Mouse (Mus musculus) testis, adult 2 months (tissue): ENCODE data around the gene Timm17b. TPM values are rescaled to one million over a fixed set of nuclear protein-coding genes. Genes with fewer than 3 reads are reported as not detected.
A peak's percentile ranks its signal among the peaks of the same experiment; 100 is the strongest.

ENCODE experiments used
- H3K27ac ChIP-seq: fragments of 200-500 bp; 2 replicates; pipeline ENCODE4 v1.5.1; 2012; ENCODE audit warnings: low read depth, low read length; ENCODE audit not compliant: control insufficient read depth, insufficient read depth
- H3K27me3 ChIP-seq: fragments of 200-500 bp; 2 replicates; pipeline ENCODE4 v1.6.1; 2012; ENCODE audit warnings: mild to moderate bottlenecking, low read length, moderate library complexity; ENCODE audit not compliant: control insufficient read depth, insufficient read depth
- H3K36me3 ChIP-seq: fragments of 200-500 bp; 2 replicates; pipeline ENCODE4 v1.6.1; 2012; ENCODE audit warnings: mild to moderate bottlenecking, low read length; ENCODE audit not compliant: control insufficient read depth, insufficient read depth
- H3K4me1 ChIP-seq: fragments of 200-500 bp; 2 replicates; pipeline ENCODE4 v1.6.1; 2012; ENCODE audit warnings: low read length; ENCODE audit not compliant: control insufficient read depth, insufficient read depth
- H3K4me3 ChIP-seq: fragments of 200-500 bp; 2 replicates; pipeline ENCODE4 v1.5.1; 2012; ENCODE audit warnings: low read depth, mild to moderate bottlenecking, low read length, moderate library complexity, mixed read lengths; ENCODE audit not compliant: control insufficient read depth
- CTCF ChIP-seq: fragments of 200-500 bp; IDR thresholded peaks from 2 replicates; pipeline ENCODE4 v1.5.1; 2012; ENCODE audit warnings: low read depth, mild to moderate bottlenecking, inconsistent platforms, low read length, moderate library complexity; ENCODE audit not compliant: control insufficient read depth, insufficient read depth, insufficient replicate concordance
- POLR2A ChIP-seq: fragments of 200-500 bp; IDR thresholded peaks from 2 replicates; pipeline ENCODE4 v1.6.1; 2012; ENCODE audit warnings: low read depth, mild to moderate bottlenecking, inconsistent platforms, low read length, moderate library complexity; ENCODE audit not compliant: control insufficient read depth
- polyA plus RNA-seq: library from polyadenylated mRNA; depleted of rRNA; stranded (reverse); fragments of >200 nt; gene quantifications from 2 replicates; pipeline ENCODE4 v1.2.3, GENCODE M21; 2012; rRNA removed

Timm17b gene
- polyA plus RNA-seq, result 19.0 and 21.0 TPM in 2 replicates

GRCm38 (mm10) chrX:7898880-7899874, at the start of gene Timm17b, which contains the start of gene Pqbp1:
TSS of gene Timm17b (plus strand) at chrX:7899357.
TSS of gene Pqbp1 (minus strand) at chrX:7899269.
- H3K4me1 ChIP-seq, result no peaks in the 10 kb centered on the region; the same call in 1 of the 2 replicates
- no peak for TF ChIP-seq CTCF
- TF ChIP-seq POLR2A, result peak; percentile 55
- H3K27ac ChIP-seq, result peak within 1 kb of the TSS; percentile 95

GRCm38 (mm10) chrX:7854578-7854977, 44.6 kb upstream of the Timm17b start:
- TF ChIP-seq CTCF, result peak; percentile 21; the same call in 1 of the 2 replicates
- no peak for TF ChIP-seq POLR2A
- no peaks in the 10 kb centered on the region for H3K36me3 ChIP-seq
- H3K4me1 ChIP-seq, result no peaks in the 10 kb centered on the region
- no peak overlapping the region for H3K4me3 ChIP-seq
- no peak overlapping the region for H3K27ac ChIP-seq
- no peaks in the 10 kb centered on the region for H3K27me3 ChIP-seq

More at GRCm38 (mm10) chrX:7898880-7899874, at the start of gene Timm17b, which contains the start of gene Pqbp1:
- Histone ChIP-seq H3K36me3 (no peaks in the 10 kb centered on the region), H3K4me3 (peak within 1 kb of the TSS; percentile 91), H3K27me3 (no peaks in the 10 kb centered on the region)

DNA sequence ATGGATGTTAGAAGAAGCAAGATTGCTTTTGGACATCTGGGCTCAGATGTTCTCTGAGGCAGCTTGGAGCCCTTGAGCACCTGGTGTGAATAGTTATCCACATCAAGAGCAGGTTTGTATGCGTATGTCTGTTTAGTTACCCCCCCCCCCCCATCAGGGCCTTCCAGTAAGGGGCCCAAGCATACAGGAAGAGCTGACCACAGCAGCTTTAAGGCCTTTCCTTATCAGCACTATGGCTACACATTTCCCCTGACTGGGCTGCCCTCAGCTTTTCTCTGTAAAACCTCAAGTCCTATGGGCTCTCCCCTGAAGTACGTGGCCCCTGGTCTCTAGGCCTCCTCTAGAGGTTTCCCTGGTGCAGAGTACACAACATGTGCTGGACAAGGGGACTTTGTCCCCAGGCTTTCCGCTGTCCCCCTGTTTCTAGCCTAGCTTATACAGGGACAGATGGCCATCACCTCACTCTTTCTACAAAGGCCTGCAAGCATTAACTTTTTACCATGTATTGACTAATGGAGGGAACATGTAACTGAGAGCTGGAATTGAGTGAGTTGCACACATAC, 39.9 kb upstream of the Timm17b start:
- no peaks in the 10 kb centered on the region for H3K4me1 ChIP-seq
- H3K4me3 ChIP-seq, result no peak overlapping the region
- no peak for TF ChIP-seq CTCF
- TF ChIP-seq POLR2A, result no peak
- no peak overlapping the region for H3K27ac ChIP-seq
- H3K36me3 ChIP-seq, result no peaks in the 10 kb centered on the region
- no peaks in the 10 kb centered on the region for H3K27me3 ChIP-seq

DNA sequence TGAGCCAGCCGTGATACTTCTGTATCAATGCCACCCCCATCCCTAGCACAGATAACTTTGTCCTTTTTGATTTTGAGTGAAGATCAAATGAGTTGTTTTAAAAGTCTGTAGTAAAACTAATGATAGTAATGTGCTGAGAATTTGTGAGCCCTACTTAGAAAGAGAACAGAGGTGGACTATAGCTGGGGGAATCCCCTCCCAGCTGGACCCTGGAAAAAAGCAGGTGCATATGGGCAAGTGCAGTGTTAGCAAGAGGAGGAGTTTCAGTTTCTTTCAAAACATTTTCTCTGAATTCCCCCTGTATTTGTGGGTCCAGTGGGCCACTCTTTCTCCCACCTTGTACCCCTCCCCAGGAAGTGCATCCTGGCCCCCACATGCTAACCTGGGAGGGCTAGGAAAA, 36.0 kb upstream of the Timm17b start:
- no peak overlapping the region for H3K27ac ChIP-seq
- no peaks in the 10 kb centered on the region for H3K27me3 ChIP-seq
- no peak for TF ChIP-seq CTCF
- TF ChIP-seq POLR2A, result no peak
- H3K4me3 ChIP-seq, result no peak overlapping the region
- H3K4me1 ChIP-seq, result no peaks in the 10 kb centered on the region
- H3K36me3 ChIP-seq, result no peaks in the 10 kb centered on the region

DNA sequence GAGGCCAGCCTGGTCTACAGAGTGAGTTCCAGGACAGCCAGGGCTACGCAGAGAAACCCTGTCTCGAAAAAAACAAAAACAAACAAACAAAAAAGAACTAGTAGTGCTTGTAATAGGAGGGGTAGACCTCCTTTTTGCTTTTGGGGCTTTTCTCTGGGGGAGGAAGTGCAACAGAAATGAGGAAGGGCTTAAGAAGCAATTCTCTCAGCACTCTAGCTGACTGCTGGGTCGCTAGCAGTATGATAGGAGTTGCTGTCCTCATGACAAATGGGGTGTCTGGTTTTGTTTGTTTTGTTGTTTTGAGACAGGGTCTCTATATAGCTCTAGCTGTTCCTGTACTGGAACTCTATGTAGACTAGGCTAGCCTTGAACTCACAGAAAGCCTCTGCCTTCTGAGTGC, 34.6 kb upstream of the Timm17b start:
- H3K36me3 ChIP-seq, result no peaks in the 10 kb centered on the region
- H3K27ac ChIP-seq, result no peak overlapping the region
- no peak overlapping the region for H3K4me3 ChIP-seq
- no peaks in the 10 kb centered on the region for H3K4me1 ChIP-seq
- TF ChIP-seq POLR2A (no peak), CTCF (no peak)
- no peaks in the 10 kb centered on the region for H3K27me3 ChIP-seq

DNA sequence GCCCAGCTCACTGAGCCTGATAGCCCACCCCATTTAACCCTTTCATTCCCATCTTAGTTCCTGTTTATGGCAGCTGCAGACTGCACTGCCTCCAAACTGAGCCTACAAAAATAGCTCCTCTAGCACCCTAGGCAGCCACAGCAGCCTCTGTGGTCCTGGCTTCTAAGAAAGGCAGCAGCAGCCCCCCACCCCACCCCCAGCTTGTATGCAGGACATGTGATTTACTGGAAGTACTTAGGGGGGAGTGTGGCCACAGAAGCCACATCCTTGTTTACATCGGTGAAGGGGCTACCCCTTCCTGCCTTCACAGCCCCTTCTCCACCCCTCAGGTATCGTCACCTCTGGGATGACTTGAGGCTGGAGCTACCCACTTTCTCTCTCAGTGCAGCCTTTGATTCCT, 33.8 kb upstream of the Timm17b start:
- Histone ChIP-seq H3K27ac (no peak overlapping the region), H3K36me3 (no peaks in the 10 kb centered on the region), H3K4me1 (no peaks in the 10 kb centered on the region), H3K4me3 (no peak overlapping the region), H3K27me3 (no peaks in the 10 kb centered on the region)
- no peak for TF ChIP-seq CTCF
- no peak for TF ChIP-seq POLR2A

DNA sequence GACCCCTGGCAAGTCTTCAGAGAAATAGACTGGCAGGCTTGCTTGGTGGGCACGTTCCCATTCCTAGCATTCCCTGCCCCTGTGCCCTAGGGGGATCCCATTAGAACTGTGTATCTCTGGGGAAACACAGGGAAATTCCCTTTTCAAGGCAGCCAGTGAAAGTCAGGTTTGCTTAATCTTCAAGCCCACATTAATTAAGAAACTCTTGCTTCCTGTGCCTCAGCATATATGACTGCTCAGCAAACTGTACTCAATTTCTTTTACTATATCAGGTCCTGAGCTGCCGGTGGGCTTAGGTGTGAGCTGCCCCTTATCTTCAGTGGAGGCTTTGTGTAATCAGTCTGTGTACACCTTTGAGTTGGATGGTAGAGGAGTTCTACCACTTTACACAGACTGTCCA, 33.4 kb upstream of the Timm17b start:
- H3K27me3 ChIP-seq, result no peaks in the 10 kb centered on the region
- TF ChIP-seq POLR2A (no peak), CTCF (no peak)
- H3K4me3 ChIP-seq, result no peak overlapping the region
- H3K27ac ChIP-seq, result no peak overlapping the region
- H3K4me1 ChIP-seq, result no peaks in the 10 kb centered on the region
- no peaks in the 10 kb centered on the region for H3K36me3 ChIP-seq
